Mouse (Mus musculus) heart, embryonic 14.5 days (tissue): ENCODE measurements around the gene Rhot1. TPM values are rescaled to one million over a fixed set of nuclear protein-coding genes. Genes with fewer than 3 reads are reported as not detected.
A peak's percentile ranks its signal among the peaks of the same experiment; 100 is the strongest.

Experiments used
- ATAC-seq: fragments of 200-750 bp; cut with Nextera tagmentation; 2 replicates; pipeline ENCODE4 v1.8.0; 2017; ENCODE audit warnings: low read depth, moderate TSS enrichment; ENCODE audit not compliant: insufficient number of reproducible peaks, insufficient read depth, low FRiP score
- H3K27ac ChIP-seq, 2 experiments: fragments of 200-500 bp in 1 of 2; fragments of 300-500 bp in 1 of 2; sonication (generic) in 1 of 2; replicated peaks in 1 of 2; 2 replicates each; pipeline ENCODE4 v1.5.1; 2012 to 2014; ENCODE audit warnings: low read depth in 2 of 2, low read length in 2 of 2, control low read depth in 1 of 2, mild to moderate bottlenecking in 1 of 2, mixed read lengths in 1 of 2; ENCODE audit not compliant: control insufficient read depth in 1 of 2, insufficient read depth in 1 of 2
- H3K27me3 ChIP-seq: fragments of 300-500 bp; sonication (generic); 2 replicates; pipeline ENCODE4 v1.6.1; 2014; ENCODE audit warnings: mild to moderate bottlenecking, low read length, control low read depth; ENCODE audit not compliant: control insufficient read depth, insufficient read depth
- H3K36me3 ChIP-seq: fragments of 300-500 bp; sonication (generic); 2 replicates; pipeline ENCODE4 v1.6.1; 2014; ENCODE audit warnings: mild to moderate bottlenecking, control low read depth, low read length, mixed read lengths; ENCODE audit not compliant: control insufficient read depth, insufficient read depth
- H3K4me1 ChIP-seq, 2 experiments: fragments of 200-500 bp in 1 of 2; fragments of 300-500 bp in 1 of 2; sonication (generic) in 1 of 2; 2 replicates each; pipeline ENCODE4 v1.6.1; 2012 to 2014; ENCODE audit warnings: low read length in 2 of 2, control low read depth in 1 of 2, mixed read lengths in 1 of 2; ENCODE audit not compliant: control insufficient read depth in 2 of 2, insufficient read depth in 2 of 2
- H3K4me2 ChIP-seq: fragments of 300-500 bp; sonication (generic); 2 replicates; pipeline ENCODE4 v1.6.1; 2014; ENCODE audit warnings: mild to moderate bottlenecking, low read length
- H3K4me3 ChIP-seq, 2 experiments: fragments of 200-500 bp in 1 of 2; fragments of 300-500 bp in 1 of 2; sonication (generic) in 1 of 2; 2 replicates each; pipeline ENCODE4 v1.5.1; 2012 to 2014; ENCODE audit warnings: low read length in 2 of 2, mild to moderate bottlenecking in 2 of 2, control low read depth in 1 of 2, low read depth in 1 of 2, moderate library complexity in 1 of 2; ENCODE audit not compliant: control insufficient read depth in 1 of 2, insufficient read depth in 1 of 2
- H3K9ac ChIP-seq: fragments of 300-500 bp; sonication (generic); 2 replicates; pipeline ENCODE4 v1.6.1; 2014; ENCODE audit warnings: mild to moderate bottlenecking, low read length
- H3K9me3 ChIP-seq: fragments of 300-500 bp; sonication (generic); 2 replicates; pipeline ENCODE4 v1.6.1; 2016; ENCODE audit warnings: low read length, control low read depth; ENCODE audit not compliant: control insufficient read depth
- WGBS: fragments of 180-500 bp; shearing (Covaris S2); extraction: QIAGEN DNeasy Blood & Tissue Kit; methylation state at CpG from one replicate; pipeline ENCODE4 v1.1.7; 2014; 5-methylcytosine and 5-hydroxymethylcytosine counted together
- polyA plus RNA-seq: library from polyadenylated mRNA; unstranded; fragments of >200 nt; fragmentation: Nextera tagmentation; extraction: Ambion mirVana; gene quantifications from 2 replicates; pipeline ENCODE4 v1.2.1, GENCODE M21; 2014

Gene Rhot1
- polyA plus RNA-seq: 71.3 and 75.2 TPM in 2 replicates

- Histone ChIP-seq H3K4me1 (peaks cover 2 to 10% of the 10 kb centered on the region in 2 experiments; a peak in 3 of 4 replicates), H3K27me3 (no peaks in the 10 kb centered on the region), H3K9me3 (no peaks in the 10 kb centered on the region), H3K4me2 (peak within 1 kb of the TSS; percentile 78), H3K9ac (peak within 1 kb of the TSS; percentile 91), H3K4me3 (peak within 1 kb of the TSS; percentile 65 to 83), H3K36me3 (peaks cover 15% of the 10 kb centered on the region), H3K27ac (peak within 1 kb of the TSS; percentile 89 to 93)
- ATAC-seq: peak; percentile 91
- WGBS: under 1% methylated on average over 69 of the region's 78 CpGs
These were observed at the start of gene Rhot1 for GRCm38 (mm10) chr11:80208860-80209800. TSS of gene Rhot1 (plus strand) at chr11:80209019.

- no peak overlapping the region for H3K9ac ChIP-seq
- no peaks in the 10 kb centered on the region for H3K36me3 ChIP-seq
- peaks cover 10% of the 10 kb centered on the region; the same call in 1 of the 2 replicates for H3K27me3 ChIP-seq
- H3K9me3 ChIP-seq: no peaks in the 10 kb centered on the region; the same call in 1 of the 2 replicates
- no peaks in the 10 kb centered on the region for H3K4me1 ChIP-seq
- no peak overlapping the region for H3K4me3 ChIP-seq
- H3K4me2 ChIP-seq: no peak overlapping the region
- no peak overlapping the region for H3K27ac ChIP-seq
- no peak for ATAC-seq
- WGBS: 73% methylated on average over 4 of the region's 4 CpGs
These were observed 47.8 kb upstream of the Rhot1 start for GRCm38 (mm10) chr11:80161041-80161440.

- Histone ChIP-seq H3K27me3 (0 out of 2 replicates have a peak, but pooled peaks cover 5% of the 10 kb centered on the region), H3K27ac (no peak overlapping the region), H3K4me2 (no peak overlapping the region), H3K4me1 (no peaks in the 10 kb centered on the region), H3K36me3 (no peaks in the 10 kb centered on the region), H3K4me3 (no peak overlapping the region), H3K9me3 (no peaks in the 10 kb centered on the region; the same call in 1 of the 2 replicates), H3K9ac (no peak overlapping the region)
- no peak for ATAC-seq
- 62% methylated on average over 7 of the region's 7 CpGs for WGBS
These were observed 45.3 kb upstream of the Rhot1 start for GRCm38 (mm10) chr11:80163362-80164116.

GRCm38 (mm10) chr11:80164224-80164623, 44.6 kb upstream of the Rhot1 start:
- Histone ChIP-seq H3K4me1 (no peaks in the 10 kb centered on the region), H3K9ac (no peak overlapping the region), H3K27ac (no peak overlapping the region), H3K36me3 (no peaks in the 10 kb centered on the region), H3K9me3 (no peaks in the 10 kb centered on the region; the same call in 1 of the 2 replicates), H3K27me3 (0 out of 2 replicates have a peak, but pooled peaks cover 2% of the 10 kb centered on the region), H3K4me2 (no peak overlapping the region), H3K4me3 (no peak overlapping the region)
- 72% methylated on average over 2 of the region's 2 CpGs for WGBS
- ATAC-seq: no peak

GRCm38 (mm10) chr11:80168121-80168520, 40.7 kb upstream of the Rhot1 start:
- H3K4me3 ChIP-seq: no peak overlapping the region
- no peak overlapping the region for H3K4me2 ChIP-seq
- 84% methylated on average over 9 of the region's 9 CpGs for WGBS
- no peak overlapping the region for H3K9ac ChIP-seq
- ATAC-seq: no peak
- no peaks in the 10 kb centered on the region for H3K4me1 ChIP-seq
- H3K36me3 ChIP-seq: no peaks in the 10 kb centered on the region
- H3K9me3 ChIP-seq: no peaks in the 10 kb centered on the region; the same call in 1 of the 2 replicates
- H3K27me3 ChIP-seq: no peaks in the 10 kb centered on the region
- H3K27ac ChIP-seq: no peak overlapping the region

- Histone ChIP-seq H3K4me3 (no peak overlapping the region), H3K4me2 (no peak overlapping the region), H3K9ac (no peak overlapping the region), H3K9me3 (no peaks in the 10 kb centered on the region; the same call in 1 of the 2 replicates), H3K27me3 (no peaks in the 10 kb centered on the region), H3K27ac (no peak overlapping the region), H3K4me1 (no peaks in the 10 kb centered on the region), H3K36me3 (no peaks in the 10 kb centered on the region)
- WGBS: 60% methylated on average over 4 of the region's 4 CpGs
- ATAC-seq: no peak
These were observed 40.1 kb upstream of the Rhot1 start for GRCm38 (mm10) chr11:80168611-80169249.

- no peak overlapping the region for H3K9ac ChIP-seq
- no peaks in the 10 kb centered on the region for H3K27me3 ChIP-seq
- no peak overlapping the region for H3K4me3 ChIP-seq
- H3K4me1 ChIP-seq: no peaks in the 10 kb centered on the region
- H3K27ac ChIP-seq: no peak overlapping the region
- no peaks in the 10 kb centered on the region; the same call in 1 of the 2 replicates for H3K9me3 ChIP-seq
- whole genome bisulfite sequencing: 84% methylated on average over 3 of the region's 3 CpGs
- ATAC-seq: no peak
- H3K36me3 ChIP-seq: no peaks in the 10 kb centered on the region
- no peak overlapping the region for H3K4me2 ChIP-seq
These were observed 39.2 kb upstream of the Rhot1 start for GRCm38 (mm10) chr11:80169629-80170028.
